12 mouse cellular contexts compared by ENCODE assay signal in the genomic region with DNA sequence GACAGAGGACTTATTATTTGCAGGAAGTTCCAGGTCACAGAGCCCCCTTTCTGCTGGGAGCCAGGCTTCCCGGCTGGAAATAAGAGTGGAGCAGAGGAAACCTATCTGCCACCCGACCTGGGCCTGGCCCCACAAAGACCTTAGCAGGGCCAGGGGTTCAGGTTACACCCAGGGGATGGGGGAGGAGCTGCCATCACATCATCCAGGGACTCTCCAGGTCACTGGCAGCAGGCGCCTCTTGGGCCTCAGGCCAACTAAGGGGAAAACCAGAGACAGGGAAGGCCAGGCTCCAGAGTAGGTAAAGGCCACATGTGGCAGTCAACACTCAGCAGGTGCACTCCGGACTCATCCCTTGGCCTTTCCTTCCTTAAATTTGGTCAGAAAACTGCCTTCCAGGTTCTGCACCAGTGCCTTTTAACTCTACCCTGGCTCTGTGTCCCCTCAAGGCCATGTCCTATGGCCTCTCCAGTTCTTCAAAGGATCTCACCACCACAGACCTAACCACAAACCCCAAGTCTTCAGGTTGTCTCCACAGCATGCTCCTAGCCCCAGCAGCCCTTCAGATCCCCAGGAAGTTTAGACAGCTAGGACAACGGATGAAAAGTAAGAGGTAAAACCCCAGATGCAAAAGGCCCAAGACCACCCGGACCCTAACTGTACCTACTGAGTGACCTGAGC. TPM values are rescaled to one million over a fixed set of nuclear protein-coding genes. Genes with fewer than 3 reads are reported as not detected.
DNase-seq lines count a peak whose midpoint lies in the region; ATAC-seq and TF ChIP-seq lines count a peak whose summit lies in the region.
"Had no signal": no experiment of that assay in that cellular context is flagged by ENCODE, and none has a peak within 500 bp of the region (broad histone marks: within the 10 kb centered on the region; RNA-seq: fewer than 3 reads in every experiment).

No protein-coding gene starts in this region.

- no peaks in the 10 kb centered on the region; the same call in 1 of the 2 replicates for H3K36me3 ChIP-seq in heart, embryonic 12.5 days
- no peaks in the 10 kb centered on the region; the same call in 1 of the 2 replicates for H3K36me3 ChIP-seq in thymus, adult 2 months (ENCODE audit: control insufficient read depth, insufficient read depth, low read length)
- no peaks in the 10 kb centered on the region for H3K36me3 ChIP-seq in small intestine, adult 2 months (ENCODE audit: control insufficient read depth, insufficient read depth, low read length)

- H3K4me1 ChIP-seq in heart, embryonic 12.5 days (replicated peaks): peaks cover 58% of the 10 kb centered on the region
- H3K4me1 ChIP-seq in thymus, adult 2 months (replicated peaks; ENCODE audit: control insufficient read depth, insufficient read depth, low read length): peaks cover 66% of the 10 kb centered on the region
- H3K4me1 ChIP-seq in small intestine, adult 2 months (ENCODE audit: control insufficient read depth, insufficient read depth, insufficient read length, low read length): peaks cover 2% of the 10 kb centered on the region; the same call in 1 of the 2 replicates

- TF ChIP-seq CTCF in thymus, adult 2 months (IDR thresholded peaks at IDR 0.05; ENCODE audit: borderline replicate concordance, control insufficient read depth, extremely low read depth, insufficient read depth, low read length, poor library complexity): no peak
- no peak for TF ChIP-seq CTCF in small intestine, adult 2 months (IDR thresholded peaks at IDR 0.05; ENCODE audit: extremely low read depth, insufficient read length, insufficient replicate concordance, low read depth, low read length)

- H3K27me3 ChIP-seq in heart, embryonic 12.5 days (replicated peaks): no peaks in the 10 kb centered on the region
- H3K27me3 ChIP-seq in thymus, adult 2 months (ENCODE audit: control insufficient read depth, insufficient read depth, low read length): no peaks in the 10 kb centered on the region
- H3K27me3 ChIP-seq in small intestine, adult 2 months (ENCODE audit: control insufficient read depth, insufficient read depth, low read length): no peaks in the 10 kb centered on the region
- H3K27me3 ChIP-seq: forebrain, embryonic 13.5 days had no signal

- DNase-seq in heart, adult 9 months (ENCODE audit: low spot score in 2 of 2): no peak
- DNase-seq in thymus, adult 2 months: no peak
- DNase-seq in thymus, postnatal 4 days: no peak
- peak; percentile 41 for DNase-seq in heart, postnatal 4 days
- no peak for DNase-seq in left cerebral cortex, adult 9 months (ENCODE audit: low spot score in 2 of 2)
- DNase-seq: kidney, postnatal 36 days had no signal

- peak overlapping the region; percentile 26; the same call in 1 of the 2 replicates for H3K9ac ChIP-seq in heart, embryonic 12.5 days
- H3K9ac ChIP-seq: forebrain, embryonic 13.5 days had no signal

- WGBS in heart, embryonic 12.5 days: 40% methylated on average over 6 of the region's 6 CpGs
- 38% methylated on average over 6 of the region's 6 CpGs for WGBS in thymus, adult 2 months
- WGBS in small intestine, adult 2 months: 74% methylated on average over 6 of the region's 6 CpGs

- TF ChIP-seq POLR2A in thymus, adult 2 months (IDR thresholded peaks at IDR 0.05; ENCODE audit: control insufficient read depth, extremely low read depth, insufficient read depth, low read length, poor library complexity): no peak
- TF ChIP-seq POLR2A in small intestine, adult 2 months (IDR thresholded peaks at IDR 0.05; ENCODE audit: low read depth, low read length): no peak

- no peak for ATAC-seq in heart, embryonic 12.5 days (ENCODE audit: insufficient number of reproducible peaks, low FRiP score)
- no peak for ATAC-seq in megakaryocyte progenitor cell, adult 5-6 weeks (replicated peaks; ENCODE audit: poor library complexity)
- ATAC-seq: CD4-positive, CD25-positive, alpha-beta regulatory T cell, adult 4 months had no signal

- H3K4me3 ChIP-seq in heart, embryonic 12.5 days: no peak overlapping the region
- H3K4me3 ChIP-seq in thymus, adult 2 months (ENCODE audit: control insufficient read depth, insufficient read depth, low read length): peak overlapping the region; percentile 43
- H3K4me3 ChIP-seq in small intestine, adult 2 months (ENCODE audit: low read depth, low read length): peak overlapping the region; percentile 45
- H3K4me3 ChIP-seq: forebrain, embryonic 13.5 days; myocyte had no signal

- H3K9me3 ChIP-seq in heart, embryonic 12.5 days (replicated peaks): no peaks in the 10 kb centered on the region
- H3K9me3 ChIP-seq: forebrain, embryonic 13.5 days had no signal

- H3K27ac ChIP-seq in heart, embryonic 12.5 days (ENCODE audit: poor library complexity, severe bottlenecking): no peak overlapping the region
- peak overlapping the region; percentile 99; the same call in 1 of the 2 replicates for H3K27ac ChIP-seq in thymus, adult 2 months (ENCODE audit: control insufficient read depth, insufficient read depth, low read length)
- H3K27ac ChIP-seq in small intestine, adult 2 months (ENCODE audit: insufficient read depth, low read depth, low read length): peak overlapping the region; percentile 52; the same call in 1 of the 2 replicates
- H3K27ac ChIP-seq: forebrain, embryonic 13.5 days had no signal

- H3K4me2 ChIP-seq in heart, embryonic 12.5 days: no peak overlapping the region
- H3K4me2 ChIP-seq: forebrain, embryonic 13.5 days had no signal

RNA-seq across cellular contexts. Expression of a gene that starts 9.0 kb away (rescaled TPM):
- 4.1 TPM in 2 replicates for polyA plus RNA-seq in heart, embryonic 12.5 days (2016; fragmentation: Nextera tagmentation; extraction: Ambion mirVana)
- polyA plus RNA-seq in thymus, adult 2 months (2012; rRNA removed): 77.5 and 82.0 TPM in 2 replicates
- 1 to 10 TPM; 5.6 to 6.4 TPM for total RNA-seq in heart, postnatal 4 days (2021)
- polyA plus RNA-seq in small intestine, adult 2 months (2012; rRNA removed): 7.0 and 9.5 TPM in 2 replicates
- total RNA-seq in megakaryocyte progenitor cell, adult 5-6 weeks (2015): 8.2 and 9.0 TPM in 2 replicates
- total RNA-seq in megakaryocyte progenitor cell, adult 5-6 weeks (2017): 6.3 and 13.1 TPM in 2 replicates
